Mouse (Mus musculus) liver, embryonic 14.5 days (tissue): Measurements from ENCODE around the gene Cux2.

Source experiments
- CTCF ChIP-seq: IDR thresholded peaks from 2 replicates; pipeline ENCODE4 v1.5.1; 2016; ENCODE audit warnings: antibody characterized with exemption, low read depth, control low read depth
- EP300 ChIP-seq: IDR thresholded peaks from 2 replicates; pipeline ENCODE4 v1.6.1; 2016; ENCODE audit warnings: antibody characterized with exemption, low read depth

- TF ChIP-seq CTCF (no peak), EP300 (no peak)
These were observed 157.6 kb downstream of the Cux2 start for GRCm38 (mm10) chr5:121892281-121892680.
